Mouse (Mus musculus) cerebellum, adult 8-10 months (tissue): Measurements from ENCODE around the gene Galnt7.

ENCODE experiments used
- DNase-seq: peaks from one replicate; pipeline ENCODE4 v3.0.0; 2022

Gene Galnt7

DNA sequence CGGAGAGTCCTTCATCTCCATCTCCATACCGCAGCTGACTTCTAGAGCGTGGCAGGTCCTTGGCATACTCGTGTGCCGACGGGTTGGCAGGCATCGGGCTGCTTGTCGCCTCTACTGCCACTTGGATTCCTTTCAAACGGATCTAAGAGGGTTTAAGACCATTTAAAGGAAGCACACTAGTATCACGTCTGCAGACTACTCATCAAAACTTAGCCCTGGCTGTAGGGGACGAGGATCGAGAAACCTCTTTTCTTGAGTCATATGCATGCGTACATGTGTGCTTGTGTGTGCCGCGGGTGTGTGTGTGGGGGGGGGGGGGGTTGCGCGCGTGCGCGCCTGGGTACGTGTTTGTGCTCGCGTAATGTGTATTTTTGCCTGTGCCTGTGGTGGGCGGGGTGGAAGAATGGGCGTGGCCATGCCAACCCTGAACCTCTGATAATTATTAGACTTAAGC, 164.5 kb downstream of the Galnt7 start:
- DNase-seq, result peak; percentile 64

DNA sequence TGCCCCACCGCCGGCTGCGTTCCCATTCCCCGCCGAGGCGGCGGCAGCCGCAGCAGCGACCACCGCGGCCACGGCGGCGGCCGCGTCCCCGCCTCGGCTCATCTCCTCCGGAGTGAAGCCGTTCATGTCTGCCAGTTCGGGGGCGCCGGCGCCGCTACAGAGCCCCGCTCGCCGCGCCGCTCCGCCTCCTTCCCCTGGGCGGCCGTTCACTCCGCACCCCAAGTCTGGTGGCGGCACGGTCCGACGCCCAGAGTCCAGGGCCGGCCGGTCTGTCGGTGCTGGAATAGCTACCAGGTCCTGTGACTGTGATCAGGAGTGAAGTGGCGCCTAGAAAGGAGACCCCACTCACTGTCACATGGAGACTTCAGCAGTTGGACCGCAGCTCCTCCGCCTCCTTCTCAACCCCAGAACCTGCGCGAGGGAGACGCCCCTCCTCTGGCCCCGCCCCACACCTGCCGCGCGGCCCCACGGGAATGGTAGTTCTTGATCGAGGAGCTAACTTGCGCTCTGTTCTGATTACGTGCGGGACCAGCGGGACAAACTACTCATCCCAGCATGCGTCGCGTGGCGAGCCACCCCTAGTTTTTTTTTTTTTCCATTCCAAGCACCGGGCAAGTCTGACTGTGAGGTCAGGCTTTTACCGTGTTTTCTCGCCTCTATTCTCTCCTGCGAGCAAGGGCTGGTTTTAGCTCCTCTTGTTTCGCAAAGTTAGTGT, 165.2 kb downstream of the Galnt7 start, which contains the start of gene Sap30:
Gene Sap30, minus strand, starts transcription at position 420 of the 715 bp plus-strand sequence.
- DNase-seq, result peak; percentile 98

DNA sequence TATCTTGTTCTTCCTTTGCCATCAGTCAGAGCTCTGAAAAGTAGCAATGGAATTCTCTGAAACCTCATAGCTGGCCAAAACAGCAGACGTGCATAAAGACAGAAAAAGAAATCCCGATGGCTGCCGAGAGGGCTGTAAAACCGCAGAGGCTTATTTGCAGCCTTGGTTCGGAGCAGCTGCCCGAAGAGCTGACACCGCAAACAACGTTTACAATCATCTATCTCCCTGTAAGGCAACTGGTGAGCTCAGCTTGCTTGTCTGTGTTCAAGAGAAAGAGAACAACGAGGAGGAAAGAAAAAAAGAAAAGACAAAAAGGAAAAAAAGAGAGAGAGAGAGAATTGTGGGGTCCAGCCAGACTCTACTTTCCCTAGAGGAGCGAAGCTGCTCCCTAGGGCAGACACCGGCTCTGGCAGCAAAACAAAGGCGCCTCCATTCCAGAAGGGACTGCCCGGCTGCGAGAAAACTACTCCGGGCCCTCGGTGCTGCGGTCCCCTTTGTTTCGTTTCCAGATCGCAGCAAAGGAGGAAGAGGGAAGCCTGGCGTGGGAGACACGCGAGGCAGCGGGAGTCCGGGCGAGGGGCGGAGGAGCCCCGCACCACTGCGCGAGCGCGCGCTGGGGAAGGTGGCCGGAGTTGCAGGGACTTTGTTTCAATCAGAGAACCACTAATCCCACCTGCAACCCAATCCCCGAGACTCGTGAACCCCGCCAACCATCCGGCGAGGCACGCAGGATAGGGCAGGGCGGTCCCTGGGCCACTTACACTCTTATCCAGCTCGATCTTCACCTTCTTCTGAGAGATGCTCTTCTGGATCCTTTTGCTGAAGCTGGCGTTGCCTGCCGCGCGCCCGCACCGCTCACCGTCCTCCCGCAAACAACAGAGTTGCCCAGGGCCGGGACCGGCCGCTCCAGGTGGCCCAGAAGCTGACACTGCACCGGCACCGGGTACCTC, 166.1 kb downstream of the Galnt7 start:
- no peak for DNase-seq

DNA sequence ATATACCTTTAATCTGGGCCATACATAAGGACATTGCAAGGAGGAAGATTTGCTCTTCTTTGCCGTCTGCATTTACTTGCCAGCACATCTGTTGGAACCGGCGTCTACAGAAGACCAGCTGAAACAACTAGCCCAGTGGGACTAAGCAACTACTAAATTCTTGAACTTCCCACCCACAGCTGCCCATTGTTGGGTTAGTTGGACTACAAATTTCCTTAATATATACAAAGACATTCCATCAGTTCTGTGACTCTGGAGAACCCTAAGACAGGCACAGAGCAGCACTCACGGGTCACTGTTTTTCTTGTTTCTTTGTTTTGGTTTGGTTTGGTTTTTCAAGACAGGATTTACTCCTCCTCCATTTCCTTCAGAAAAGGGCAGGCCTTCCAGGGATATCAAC, 172.2 kb downstream of the Galnt7 start:
- no peak for DNase-seq

DNA sequence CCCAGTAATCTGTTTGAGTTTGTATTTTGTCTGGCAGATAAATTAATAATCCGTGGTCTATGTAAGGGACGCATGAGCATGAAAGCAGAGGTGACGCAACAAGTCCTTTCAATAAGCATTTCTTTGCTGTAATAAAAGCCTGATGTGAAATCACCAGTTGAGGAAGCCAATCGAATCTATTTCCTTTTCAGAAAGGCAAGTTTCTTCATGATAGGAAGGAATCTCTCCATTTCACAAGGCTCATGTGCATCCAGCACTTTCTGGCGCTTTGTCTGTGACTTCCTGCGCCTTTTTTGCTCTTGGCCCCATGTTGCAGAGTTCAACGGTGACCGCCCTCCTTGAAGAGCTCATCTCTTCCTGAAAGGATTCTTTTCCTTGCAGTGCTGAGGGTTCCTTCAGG, 173.1 kb downstream of the Galnt7 start:
- no peak for DNase-seq

DNA sequence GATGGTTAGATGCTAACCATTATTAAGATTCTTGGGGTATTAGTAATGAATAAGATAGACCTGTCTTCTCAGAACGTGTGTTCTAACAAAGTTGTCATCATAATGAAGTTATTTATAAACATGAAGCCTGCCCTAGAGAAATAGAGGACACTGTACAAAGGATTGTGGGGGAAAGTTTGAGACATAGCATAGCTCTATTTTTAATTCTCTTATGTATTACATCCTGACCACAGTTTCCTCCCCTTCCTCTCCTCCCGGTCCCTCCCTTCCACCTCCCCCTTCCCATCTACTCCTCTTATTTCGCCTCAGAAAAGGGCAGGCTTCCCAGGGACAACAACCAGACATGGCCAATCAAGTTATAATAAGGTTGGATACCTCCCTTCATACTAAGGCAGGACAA, 174.4 kb downstream of the Galnt7 start:
- DNase-seq, result no peak
